Mouse (Mus musculus) G1E (cell line): ENCODE results near the gene Ap2a1. TPM values are rescaled to one million over a fixed set of nuclear protein-coding genes. Genes with fewer than 3 reads are reported as not detected.
A peak's percentile ranks its signal among the peaks of the same experiment; 100 is the strongest.

ENCODE experiments used
- ATAC-seq: 2 replicates; pipeline ENCODE4 v1.8.0; 2016; ENCODE audit warnings: mild to moderate bottlenecking; ENCODE audit not compliant: insufficient number of reproducible peaks, poor library complexity, low FRiP score, severe bottlenecking; ENCODE audit errors: extremely low read depth
- DNase-seq: peaks from one replicate; pipeline ENCODE4 v3.0.0; 2012; ENCODE audit warnings: low spot score
- H3K27me3 ChIP-seq: 2 replicates; pipeline ENCODE4 v1.6.1; 2012; ENCODE audit warnings: mild to moderate bottlenecking, low read length, inconsistent platforms; ENCODE audit not compliant: insufficient read depth
- H3K36me3 ChIP-seq: replicated peaks from 2 replicates; pipeline ENCODE3; 2012; ENCODE audit warnings: mild to moderate bottlenecking, inconsistent platforms
- H3K4me1 ChIP-seq: 2 replicates; pipeline ENCODE4 v1.6.1; 2012; ENCODE audit warnings: low read depth, low read length, inconsistent platforms, mixed read lengths; ENCODE audit not compliant: insufficient read depth
- H3K4me3 ChIP-seq: 2 replicates; pipeline ENCODE4 v1.5.1; 2012; ENCODE audit warnings: low read depth, mild to moderate bottlenecking, inconsistent platforms, low read length, moderate library complexity, mixed read lengths
- H3K9me3 ChIP-seq: replicated peaks from 2 replicates; pipeline ENCODE4 v1.6.1; 2012; ENCODE audit warnings: inconsistent platforms
- CTCF ChIP-seq: IDR thresholded peaks from 2 replicates; pipeline ENCODE4 v1.5.1; 2012; ENCODE audit warnings: low read depth, low read length, inconsistent platforms, mixed read lengths
- GATA1 ChIP-seq: IDR thresholded peaks from 2 replicates; pipeline ENCODE4 v1.6.1; 2012; ENCODE audit warnings: borderline replicate concordance, low read length, inconsistent platforms, mixed read lengths
- GATA2 ChIP-seq: IDR thresholded peaks from 2 replicates; pipeline ENCODE4 v1.6.1; 2012; ENCODE audit warnings: low read depth, low read length, inconsistent platforms, borderline replicate concordance
- POLR2AphosphoS5 ChIP-seq: IDR thresholded peaks from 2 replicates; pipeline ENCODE4 v1.6.1; 2012; ENCODE audit warnings: low read depth, low read length, inconsistent platforms; ENCODE audit not compliant: insufficient replicate concordance
- TAL1 ChIP-seq: conservative IDR thresholded peaks from 2 replicates; pipeline ENCODE4 v1.6.1; 2012; ENCODE audit warnings: low read depth, low read length, inconsistent platforms, mixed read lengths
- polyA plus RNA-seq: library from polyadenylated mRNA; stranded (reverse); fragments of >175 nt; gene quantifications from 2 replicates; pipeline ENCODE4 v1.2.3, GENCODE M21; 2012
- total RNA-seq, 2 experiments: library from RNA; stranded (forward) in 1 of 2; stranded (reverse) in 1 of 2; fragments of 200-1000 nt in 1 of 2; fragments of >200 nt in 1 of 2; fragmentation: Nextera tagmentation in 1 of 2; gene quantifications; 2 replicates each; pipeline ENCODE4 v1.2.3; 2014 to 2017

Ap2a1 gene
- total and polyA plus RNA-seq, 3 experiments, result 19.8 to 98.8 (median 98.0) TPM

GRCm38 (mm10) chr7:44893197-44893596, 36.1 kb downstream of the Ap2a1 start:
- no peak for DNase-seq
- no peak for ATAC-seq
- Histone ChIP-seq H3K4me1 (peaks cover 73% of the 10 kb centered on the region), H3K36me3 (peaks cover 43% of the 10 kb centered on the region), H3K4me3 (no peak overlapping the region), H3K9me3 (no peaks in the 10 kb centered on the region), H3K27me3 (no peaks in the 10 kb centered on the region)
- TF ChIP-seq GATA1 (no peak), POLR2AphosphoS5 (no peak), TAL1 (no peak), CTCF (no peak)

- Histone ChIP-seq H3K27me3 (no peaks in the 10 kb centered on the region), H3K9me3 (no peaks in the 10 kb centered on the region), H3K4me1 (peaks cover 65% of the 10 kb centered on the region), H3K4me3 (peak within 1 kb of the TSS; percentile 91), H3K36me3 (peaks cover 43% of the 10 kb centered on the region)
- ATAC-seq, result peak; percentile 31; the same call in 1 of the 2 replicates
- DNase-seq, result peak; percentile 89
- TF ChIP-seq CTCF (no peak), GATA2 (no peak)
Observed at GRCm38 (mm10) chr7:44892276-44892921, 36.9 kb downstream of the Ap2a1 start, which contains the start of gene Med25. Med25 (minus strand) TSS chr7:44892712.

GRCm38 (mm10) chr7:44891611-44892010, 37.7 kb downstream of the Ap2a1 start:
- ATAC-seq, result no peak
- no peak for TF ChIP-seq TAL1
- Histone ChIP-seq H3K4me3 (peak overlapping the region; percentile 91), H3K9me3 (no peaks in the 10 kb centered on the region), H3K4me1 (peaks cover 65% of the 10 kb centered on the region), H3K27me3 (no peaks in the 10 kb centered on the region), H3K36me3 (peaks cover 46% of the 10 kb centered on the region)
- DNase-seq, result peak; percentile 16

GRCm38 (mm10) chr7:44890737-44891136, 38.6 kb downstream of the Ap2a1 start:
- no peaks in the 10 kb centered on the region for H3K9me3 ChIP-seq
- no peak for DNase-seq
- no peak for ATAC-seq
- H3K27me3 ChIP-seq, result no peaks in the 10 kb centered on the region
- H3K36me3 ChIP-seq, result peaks cover 55% of the 10 kb centered on the region
- TF ChIP-seq POLR2AphosphoS5 (no peak), GATA1 (no peak), TAL1 (no peak), CTCF (no peak), GATA2 (no peak)
- peak overlapping the region; percentile 11; the same call in 1 of the 2 replicates for H3K4me3 ChIP-seq
- H3K4me1 ChIP-seq, result peaks cover 63% of the 10 kb centered on the region

GRCm38 (mm10) chr7:44890180-44890579, 39.1 kb downstream of the Ap2a1 start:
- DNase-seq, result no peak
- H3K27me3 ChIP-seq, result no peaks in the 10 kb centered on the region
- no peak for TF ChIP-seq CTCF
- no peak for TF ChIP-seq POLR2AphosphoS5
- TF ChIP-seq TAL1, result no peak
- TF ChIP-seq GATA2, result no peak
- TF ChIP-seq GATA1, result no peak
- H3K4me1 ChIP-seq, result peaks cover 57% of the 10 kb centered on the region
- H3K9me3 ChIP-seq, result no peaks in the 10 kb centered on the region
- H3K36me3 ChIP-seq, result peaks cover 60% of the 10 kb centered on the region
- H3K4me3 ChIP-seq, result no peak overlapping the region; the same call in 1 of the 2 replicates
- ATAC-seq, result no peak

GRCm38 (mm10) chr7:44888256-44889105, 40.8 kb downstream of the Ap2a1 start:
- no peak for TF ChIP-seq GATA2
- TF ChIP-seq GATA1, result no peak
- no peak for TF ChIP-seq CTCF
- TF ChIP-seq POLR2AphosphoS5, result no peak
- no peak for TF ChIP-seq TAL1
- ATAC-seq (no peak), DNase-seq (no peak)
- Histone ChIP-seq H3K9me3 (no peaks in the 10 kb centered on the region), H3K4me3 (no peak overlapping the region), H3K27me3 (no peaks in the 10 kb centered on the region), H3K36me3 (peaks cover 75% of the 10 kb centered on the region), H3K4me1 (peaks cover 51% of the 10 kb centered on the region)
